Mouse (Mus musculus) bone marrow, adult 2 months (tissue): ENCODE data around the gene Chn2. TPM values are rescaled to one million over a fixed set of nuclear protein-coding genes. Genes with fewer than 3 reads are reported as not detected.
A peak's percentile ranks its signal among the peaks of the same experiment; 100 is the strongest.

ENCODE experiments used
- H3K27ac ChIP-seq: fragments of 200-500 bp; 2 replicates; pipeline ENCODE4 v1.5.1; 2012; ENCODE audit warnings: low read depth, mild to moderate bottlenecking, control low read depth, inconsistent platforms, low read length; ENCODE audit not compliant: control insufficient read depth, poor library complexity, insufficient read depth
- H3K4me1 ChIP-seq: fragments of 200-500 bp; 2 replicates; pipeline ENCODE4 v1.6.1; 2011; ENCODE audit warnings: low read length; ENCODE audit not compliant: control insufficient read depth, insufficient read depth
- H3K4me3 ChIP-seq: fragments of 200-500 bp; replicated peaks from 2 replicates; pipeline ENCODE3; 2011; ENCODE audit warnings: mild to moderate bottlenecking, low read depth, low read length, control low read depth; ENCODE audit not compliant: control insufficient read depth
- CTCF ChIP-seq: fragments of 200-500 bp; IDR thresholded peaks from 2 replicates; pipeline ENCODE4 v1.5.1; 2011; ENCODE audit warnings: low read length, control low read depth; ENCODE audit not compliant: control insufficient read depth, insufficient read depth
- POLR2A ChIP-seq: fragments of 200-500 bp; IDR thresholded peaks from 2 replicates; pipeline ENCODE4 v1.6.1; 2011; ENCODE audit warnings: low read depth, mild to moderate bottlenecking, control low read depth, low read length, borderline replicate concordance; ENCODE audit not compliant: control insufficient read depth
- WGBS: fragments of 180-500 bp; shearing (Covaris S2); methylation state at CpG from one replicate; pipeline ENCODE4 v1.1.7; 2018; 5-methylcytosine and 5-hydroxymethylcytosine counted together
- polyA plus RNA-seq: library from polyadenylated mRNA; stranded (reverse); fragments of >200 nt; gene quantifications from 2 replicates; pipeline ENCODE4 v1.2.4, GENCODE M21; 2011; ENCODE audit warnings: low replicate concordance; ENCODE audit not compliant: missing spikeins, insufficient read depth, insufficient read length

The Chn2 gene
- polyA plus RNA-seq, 1 experiment = 7.3 TPM

- Histone ChIP-seq H3K27ac (no peak overlapping the region), H3K4me1 (peaks cover 8% of the 10 kb centered on the region)
- WGBS = 19% methylated on average over 3 of the region's 3 CpGs
Observed at GRCm38 (mm10) chr6:54160677-54161076, 121.3 kb downstream of the Chn2 start.

GRCm38 (mm10) chr6:54161246-54161645 is 121.9 kb downstream of the Chn2 start:
- no peak overlapping the region for H3K27ac ChIP-seq
- WGBS = 61% methylated on average over 3 of the region's 3 CpGs
- TF ChIP-seq CTCF (no peak), POLR2A (no peak)
- no peak overlapping the region for H3K4me3 ChIP-seq
- H3K4me1 ChIP-seq = peaks cover 8% of the 10 kb centered on the region

More at GRCm38 (mm10) chr6:54160677-54161076, 121.3 kb downstream of the Chn2 start:
- H3K4me3 ChIP-seq = no peak overlapping the region
- no peak for TF ChIP-seq POLR2A
- no peak for TF ChIP-seq CTCF

GRCm38 (mm10) chr6:54162321-54162720 is 123.0 kb downstream of the Chn2 start:
- TF ChIP-seq POLR2A (no peak), CTCF (no peak)
- Histone ChIP-seq H3K27ac (peak overlapping the region; percentile 26; the same call in 1 of the 2 replicates), H3K4me1 (peaks cover 8% of the 10 kb centered on the region), H3K4me3 (no peak overlapping the region)
- 36% methylated on average over 5 of the region's 5 CpGs for WGBS

- Histone ChIP-seq H3K4me1 (peaks cover 6% of the 10 kb centered on the region), H3K27ac (peak overlapping the region; percentile 26; the same call in 1 of the 2 replicates), H3K4me3 (no peak overlapping the region)
- no peak for TF ChIP-seq CTCF
- TF ChIP-seq POLR2A = no peak
- 2% methylated on average over 9 of the region's 9 CpGs for WGBS
Observed at GRCm38 (mm10) chr6:54162786-54163185, 123.4 kb downstream of the Chn2 start.

GRCm38 (mm10) chr6:54163702-54164101 is 124.3 kb downstream of the Chn2 start:
- Histone ChIP-seq H3K4me3 (no peak overlapping the region), H3K4me1 (peaks cover 6% of the 10 kb centered on the region), H3K27ac (no peak overlapping the region)
- TF ChIP-seq CTCF = no peak
- TF ChIP-seq POLR2A = no peak

GRCm38 (mm10) chr6:54164777-54165176 is 125.4 kb downstream of the Chn2 start:
- H3K27ac ChIP-seq = no peak overlapping the region
- 34% methylated on average over 4 of the region's 4 CpGs for WGBS
- peaks cover 5% of the 10 kb centered on the region for H3K4me1 ChIP-seq
- TF ChIP-seq CTCF = peak; percentile 87
- TF ChIP-seq POLR2A = no peak
- H3K4me3 ChIP-seq = no peak overlapping the region

GRCm38 (mm10) chr6:54165246-54165645 is 125.9 kb downstream of the Chn2 start:
- WGBS = 80% methylated on average over 7 of the region's 7 CpGs
- TF ChIP-seq POLR2A (no peak), CTCF (no peak)
- H3K27ac ChIP-seq = no peak overlapping the region
- no peak overlapping the region for H3K4me3 ChIP-seq
- peaks cover 5% of the 10 kb centered on the region for H3K4me1 ChIP-seq

GRCm38 (mm10) chr6:54165863-54166262 is 126.5 kb downstream of the Chn2 start:
- TF ChIP-seq CTCF = no peak
- no peak for TF ChIP-seq POLR2A
- no peak overlapping the region for H3K27ac ChIP-seq
- peaks cover 3% of the 10 kb centered on the region for H3K4me1 ChIP-seq
- H3K4me3 ChIP-seq = no peak overlapping the region
- WGBS = 87% methylated on average over 4 of the region's 4 CpGs

GRCm38 (mm10) chr6:54166991-54167546 is 127.7 kb downstream of the Chn2 start:
- Histone ChIP-seq H3K27ac (no peak overlapping the region), H3K4me3 (no peak overlapping the region), H3K4me1 (peaks cover 3% of the 10 kb centered on the region)
- TF ChIP-seq POLR2A (no peak), CTCF (no peak)
- 87% methylated on average over 7 of the region's 7 CpGs for WGBS
